Mouse (Mus musculus): ENCODE data around the gene Usp30. TPM values are rescaled to one million over a fixed set of nuclear protein-coding genes. Genes with fewer than 3 reads are reported as not detected.

The Usp30 gene
- polyA plus RNA-seq, 2 experiments = 2.0 to 3.9 TPM

DNA sequence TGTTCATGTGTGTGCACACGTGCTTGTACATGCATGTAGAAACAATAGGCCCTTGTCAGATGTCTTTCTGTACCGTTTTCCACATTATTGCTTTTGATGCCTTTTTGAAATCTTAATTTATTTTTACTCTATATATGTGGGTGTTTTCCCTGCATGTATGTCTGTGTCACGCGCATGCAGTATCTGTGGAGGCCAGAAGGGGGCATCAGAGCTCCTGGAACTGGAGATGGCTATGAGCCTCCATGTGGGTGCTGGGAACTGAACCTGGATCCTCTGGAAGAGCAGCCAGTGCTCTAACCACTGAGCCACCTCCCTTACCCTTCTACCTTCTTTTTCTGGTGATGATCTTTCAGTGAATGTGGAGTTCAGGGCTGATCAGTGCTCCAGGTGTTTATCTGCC, 5.6 kb downstream of the Usp30 start:
- no peak overlapping the region for H3K4me3 ChIP-seq (ENCODE audit: insufficient read depth in 1 of 2, low read depth in 2 of 2, low read length in 2 of 2)
- DNase-seq (ENCODE audit: low read depth in 3 of 3, low spot score in 3 of 3) = no peak

GRCm38 (mm10) chr5:114072262-114072661, 7.0 kb downstream of the Usp30 start:
- 49% methylated on average over 2 of the region's 2 CpGs for WGBS (ENCODE audit: insufficient replicate concordance)
- TF ChIP-seq EP300 (IDR thresholded peaks at IDR 0.05; ENCODE audit: low read depth) = no peak
- no peak for TF ChIP-seq CTCF (IDR thresholded peaks at IDR 0.05; ENCODE audit: low read depth)
- Histone ChIP-seq H3K9me3 (ENCODE audit: control insufficient read depth, low read length) (no peaks in the 10 kb centered on the region), H3K4me1 (replicated peaks; ENCODE audit: control insufficient read depth in 2 of 2, insufficient read depth in 2 of 2, low read length in 1 of 2) (no peaks in the 10 kb centered on the region), H3K27me3 (ENCODE audit: control insufficient read depth, insufficient read depth, low read length) (no peaks in the 10 kb centered on the region), H3K27ac (no peak overlapping the region), H3K4me3 (ENCODE audit: insufficient read depth in 1 of 2, low read depth in 2 of 2, low read length in 2 of 2) (no peak overlapping the region), H3K9ac (replicated peaks) (no peak overlapping the region), H3K36me3 (replicated peaks; ENCODE audit: control insufficient read depth, insufficient read depth, low read depth) (no peaks in the 10 kb centered on the region), H3K4me2 (ENCODE audit: low read depth) (no peak overlapping the region)
- ATAC-seq (ENCODE audit: insufficient read depth) (no peak), DNase-seq (ENCODE audit: low read depth in 3 of 3, low spot score in 3 of 3) (no peak)

More for the DNA sequence above, 5.6 kb downstream of the Usp30 start:
- H3K4me1 ChIP-seq (replicated peaks; ENCODE audit: control insufficient read depth in 2 of 2, insufficient read depth in 2 of 2, low read length in 1 of 2) = no peaks in the 10 kb centered on the region
- ATAC-seq (ENCODE audit: insufficient read depth) = no peak
- H3K36me3 ChIP-seq (replicated peaks; ENCODE audit: control insufficient read depth, insufficient read depth, low read depth) = no peaks in the 10 kb centered on the region
- H3K9me3 ChIP-seq (ENCODE audit: control insufficient read depth, low read length) = no peaks in the 10 kb centered on the region
- no peak overlapping the region for H3K27ac ChIP-seq
- H3K27me3 ChIP-seq (ENCODE audit: control insufficient read depth, insufficient read depth, low read length) = no peaks in the 10 kb centered on the region
- no peak overlapping the region for H3K4me2 ChIP-seq (ENCODE audit: low read depth)
- no peak overlapping the region for H3K9ac ChIP-seq (replicated peaks)
- no peak for TF ChIP-seq EP300 (IDR thresholded peaks at IDR 0.05; ENCODE audit: low read depth)
- TF ChIP-seq CTCF (IDR thresholded peaks at IDR 0.05; ENCODE audit: low read depth) = peak; percentile 48
- 67% methylated on average over 4 of the region's 4 CpGs for WGBS (ENCODE audit: insufficient replicate concordance)

- Histone ChIP-seq H3K27ac (no peak overlapping the region), H3K4me2 (ENCODE audit: low read depth) (no peak overlapping the region), H3K4me1 (replicated peaks; ENCODE audit: control insufficient read depth in 2 of 2, insufficient read depth in 2 of 2, low read length in 1 of 2) (no peaks in the 10 kb centered on the region), H3K9me3 (ENCODE audit: control insufficient read depth, low read length) (no peaks in the 10 kb centered on the region), H3K4me3 (ENCODE audit: insufficient read depth in 1 of 2, low read depth in 2 of 2, low read length in 2 of 2) (no peak overlapping the region), H3K9ac (replicated peaks) (no peak overlapping the region), H3K36me3 (replicated peaks; ENCODE audit: control insufficient read depth, insufficient read depth, low read depth) (no peaks in the 10 kb centered on the region), H3K27me3 (ENCODE audit: control insufficient read depth, insufficient read depth, low read length) (no peaks in the 10 kb centered on the region)
- ATAC-seq (ENCODE audit: insufficient read depth) (no peak), DNase-seq (ENCODE audit: low read depth in 3 of 3, low spot score in 3 of 3) (no peak)
- TF ChIP-seq EP300 (IDR thresholded peaks at IDR 0.05; ENCODE audit: low read depth) (no peak), CTCF (IDR thresholded peaks at IDR 0.05; ENCODE audit: low read depth) (no peak)
- WGBS (ENCODE audit: insufficient replicate concordance) = 67% methylated on average over 8 of the region's 8 CpGs
These were observed 11.7 kb downstream of the Usp30 start for GRCm38 (mm10) chr5:114077009-114077408.

- Histone ChIP-seq H3K36me3 (replicated peaks; ENCODE audit: control insufficient read depth, insufficient read depth, low read depth) (no peaks in the 10 kb centered on the region), H3K27me3 (ENCODE audit: control insufficient read depth, insufficient read depth, low read length) (no peaks in the 10 kb centered on the region), H3K4me3 (ENCODE audit: insufficient read depth in 1 of 2, low read depth in 2 of 2, low read length in 2 of 2) (no peak overlapping the region), H3K9me3 (ENCODE audit: control insufficient read depth, low read length) (no peaks in the 10 kb centered on the region), H3K9ac (replicated peaks) (no peak overlapping the region), H3K27ac (no peak overlapping the region), H3K4me2 (ENCODE audit: low read depth) (no peak overlapping the region), H3K4me1 (replicated peaks; ENCODE audit: control insufficient read depth in 2 of 2, insufficient read depth in 2 of 2, low read length in 1 of 2) (no peaks in the 10 kb centered on the region)
- ATAC-seq (ENCODE audit: insufficient read depth) (no peak), DNase-seq (ENCODE audit: low read depth in 3 of 3, low spot score in 3 of 3) (no peak)
- no peak for TF ChIP-seq CTCF (IDR thresholded peaks at IDR 0.05; ENCODE audit: low read depth)
- TF ChIP-seq EP300 (IDR thresholded peaks at IDR 0.05; ENCODE audit: low read depth) = no peak
- WGBS (ENCODE audit: insufficient replicate concordance) = 62% methylated on average over 14 of the region's 14 CpGs
These were observed 20.2 kb downstream of the Usp30 start for GRCm38 (mm10) chr5:114085501-114085900.

- no peaks in the 10 kb centered on the region for H3K4me1 ChIP-seq (replicated peaks; ENCODE audit: control insufficient read depth in 2 of 2, insufficient read depth in 2 of 2, low read length in 1 of 2)
- TF ChIP-seq CTCF (IDR thresholded peaks at IDR 0.05; ENCODE audit: low read depth) (no peak), EP300 (IDR thresholded peaks at IDR 0.05; ENCODE audit: low read depth) (no peak)
- no peaks in the 10 kb centered on the region for H3K36me3 ChIP-seq (replicated peaks; ENCODE audit: control insufficient read depth, insufficient read depth, low read depth)
- no peak overlapping the region for H3K9ac ChIP-seq (replicated peaks)
- WGBS (ENCODE audit: insufficient replicate concordance) = 49% methylated on average over 12 of the region's 12 CpGs
- H3K9me3 ChIP-seq (ENCODE audit: control insufficient read depth, low read length) = no peaks in the 10 kb centered on the region
- H3K27me3 ChIP-seq (ENCODE audit: control insufficient read depth, insufficient read depth, low read length) = no peaks in the 10 kb centered on the region; the same call in none of the 2 replicates
- no peak overlapping the region for H3K4me3 ChIP-seq (ENCODE audit: insufficient read depth in 1 of 2, low read depth in 2 of 2, low read length in 2 of 2)
- no peak for DNase-seq (ENCODE audit: low read depth in 3 of 3, low spot score in 3 of 3)
- H3K27ac ChIP-seq = no peak overlapping the region
- no peak overlapping the region for H3K4me2 ChIP-seq (ENCODE audit: low read depth)
- ATAC-seq (ENCODE audit: insufficient read depth) = no peak
These were observed 22.7 kb downstream of the Usp30 start for GRCm38 (mm10) chr5:114087875-114088480.

Data from liver, embryonic 14.5 days (tissue).